Mouse (Mus musculus): Measurements from ENCODE around the gene Grin2b. TPM values are rescaled to one million over a fixed set of nuclear protein-coding genes. Genes with fewer than 3 reads are reported as not detected.

Grin2b gene
- total and polyA plus RNA-seq, 2 experiments from 2014 or later, result 0.11 TPM; not detected in 1

DNA sequence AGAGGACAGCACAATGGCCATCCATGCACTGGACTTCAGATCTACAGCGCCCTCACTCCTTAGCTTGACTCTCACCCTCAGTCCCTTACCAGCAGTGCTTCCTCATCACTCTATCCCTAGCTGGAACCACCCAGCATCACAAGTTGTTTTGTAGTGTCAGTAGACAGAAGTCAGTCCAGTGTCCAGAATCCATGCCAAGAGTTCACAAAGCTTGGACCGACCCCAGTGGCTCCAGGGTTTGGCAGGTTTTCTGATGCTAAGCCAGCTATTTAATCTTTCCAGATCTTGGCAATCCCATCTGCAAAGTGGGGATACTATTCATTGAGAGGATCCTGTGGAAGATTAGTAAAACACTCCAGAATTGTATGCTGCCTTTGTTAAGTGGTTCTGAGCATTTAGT, 355.9 kb downstream of the Grin2b start:
- TF ChIP-seq CTCF (IDR thresholded peaks at IDR 0.05; ENCODE audit: low read depth), result no peak
- TF ChIP-seq EP300 (IDR thresholded peaks at IDR 0.05; ENCODE audit: low read depth), result no peak

DNA sequence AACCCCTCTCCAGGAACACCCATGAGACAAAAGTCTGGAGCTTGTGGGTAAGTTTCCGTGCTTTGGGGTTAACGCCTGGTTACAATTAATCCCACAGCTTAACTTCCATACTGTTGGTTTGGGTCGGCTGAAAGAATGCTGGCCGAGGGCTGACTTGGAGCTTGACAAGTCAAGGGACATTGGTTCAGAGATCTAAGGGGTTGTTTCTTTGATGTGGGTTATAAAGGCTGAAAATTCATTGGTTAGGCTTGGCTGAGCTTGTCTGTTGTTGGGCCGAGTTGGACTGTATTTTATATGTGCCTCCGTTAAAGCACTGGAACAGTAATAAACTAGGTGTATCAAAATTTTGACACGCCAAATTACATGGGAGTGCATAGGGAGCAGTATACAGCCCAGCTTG, 359.6 kb downstream of the Grin2b start:
- H3K27me3 ChIP-seq (ENCODE audit: control insufficient read depth, insufficient read depth, low read length), result no peaks in the 10 kb centered on the region
- 84% methylated on average over 7 of the region's 7 CpGs for WGBS
- no peaks in the 10 kb centered on the region for H3K4me1 ChIP-seq (ENCODE audit: control insufficient read depth, insufficient read depth)

More for the DNA sequence above, 355.9 kb downstream of the Grin2b start:
- Histone ChIP-seq H3K4me2 (ENCODE audit: low read depth, low read length) (no peak overlapping the region), H3K27ac (ENCODE audit: low read depth) (no peak overlapping the region), H3K36me3 (replicated peaks; ENCODE audit: control insufficient read depth, insufficient read depth, low read length) (no peaks in the 10 kb centered on the region), H3K4me3 (ENCODE audit: low read depth, low read length) (no peak overlapping the region), H3K9me3 (replicated peaks; ENCODE audit: control insufficient read depth, low read length) (no peaks in the 10 kb centered on the region), H3K9ac (replicated peaks; ENCODE audit: low read depth, low read length) (no peak overlapping the region), H3K27me3 (ENCODE audit: control insufficient read depth, insufficient read depth, low read length) (no peaks in the 10 kb centered on the region), H3K4me1 (ENCODE audit: control insufficient read depth, insufficient read depth) (no peaks in the 10 kb centered on the region)
- DNase-seq (ENCODE audit: low spot score), result no peak
- 85% methylated on average over 2 of the region's 2 CpGs for WGBS
- no peak for ATAC-seq (ENCODE audit: insufficient read depth, low read depth)

DNA sequence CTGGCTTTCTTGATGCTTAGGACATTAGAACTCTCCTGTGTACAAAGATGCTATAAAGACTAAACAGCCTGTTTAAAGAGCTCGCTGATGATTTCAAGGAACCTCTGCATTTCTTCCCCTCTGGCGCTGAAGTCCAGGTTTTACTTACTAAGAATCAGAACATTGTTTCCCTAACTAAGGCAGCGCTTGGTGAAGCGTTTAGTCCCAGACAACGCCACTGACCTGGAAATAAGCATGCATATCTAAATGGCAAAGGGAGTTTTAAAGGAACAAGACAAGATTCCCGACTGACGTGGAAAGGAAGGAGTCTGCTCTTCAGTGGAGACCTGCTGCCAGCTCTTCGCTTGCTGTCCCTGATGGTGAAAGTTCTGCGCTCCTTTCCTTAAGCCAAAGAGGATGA, 367.9 kb downstream of the Grin2b start:
- Histone ChIP-seq H3K27ac (ENCODE audit: low read depth) (no peak overlapping the region), H3K4me3 (ENCODE audit: low read depth, low read length) (no peak overlapping the region), H3K27me3 (ENCODE audit: control insufficient read depth, insufficient read depth, low read length) (no peaks in the 10 kb centered on the region), H3K9ac (replicated peaks; ENCODE audit: low read depth, low read length) (no peak overlapping the region), H3K4me1 (ENCODE audit: control insufficient read depth, insufficient read depth) (no peaks in the 10 kb centered on the region), H3K36me3 (replicated peaks; ENCODE audit: control insufficient read depth, insufficient read depth, low read length) (no peaks in the 10 kb centered on the region), H3K4me2 (ENCODE audit: low read depth, low read length) (no peak overlapping the region), H3K9me3 (replicated peaks; ENCODE audit: control insufficient read depth, low read length) (no peaks in the 10 kb centered on the region)
- DNase-seq (ENCODE audit: low spot score) (no peak), ATAC-seq (ENCODE audit: insufficient read depth, low read depth) (no peak)
- 78% methylated on average over 9 of the region's 9 CpGs for WGBS
- no peak for TF ChIP-seq EP300 (IDR thresholded peaks at IDR 0.05; ENCODE audit: low read depth)
- TF ChIP-seq CTCF (IDR thresholded peaks at IDR 0.05; ENCODE audit: low read depth), result no peak

More for the DNA sequence above, 359.6 kb downstream of the Grin2b start:
- Histone ChIP-seq H3K27ac (ENCODE audit: low read depth) (no peak overlapping the region), H3K9me3 (replicated peaks; ENCODE audit: control insufficient read depth, low read length) (no peaks in the 10 kb centered on the region), H3K4me2 (ENCODE audit: low read depth, low read length) (no peak overlapping the region), H3K36me3 (replicated peaks; ENCODE audit: control insufficient read depth, insufficient read depth, low read length) (no peaks in the 10 kb centered on the region), H3K9ac (replicated peaks; ENCODE audit: low read depth, low read length) (no peak overlapping the region), H3K4me3 (ENCODE audit: low read depth, low read length) (no peak overlapping the region)
- no peak for TF ChIP-seq EP300 (IDR thresholded peaks at IDR 0.05; ENCODE audit: low read depth)
- no peak for TF ChIP-seq CTCF (IDR thresholded peaks at IDR 0.05; ENCODE audit: low read depth)
- DNase-seq (ENCODE audit: low spot score), result no peak
- no peak for ATAC-seq (ENCODE audit: insufficient read depth, low read depth)

DNA sequence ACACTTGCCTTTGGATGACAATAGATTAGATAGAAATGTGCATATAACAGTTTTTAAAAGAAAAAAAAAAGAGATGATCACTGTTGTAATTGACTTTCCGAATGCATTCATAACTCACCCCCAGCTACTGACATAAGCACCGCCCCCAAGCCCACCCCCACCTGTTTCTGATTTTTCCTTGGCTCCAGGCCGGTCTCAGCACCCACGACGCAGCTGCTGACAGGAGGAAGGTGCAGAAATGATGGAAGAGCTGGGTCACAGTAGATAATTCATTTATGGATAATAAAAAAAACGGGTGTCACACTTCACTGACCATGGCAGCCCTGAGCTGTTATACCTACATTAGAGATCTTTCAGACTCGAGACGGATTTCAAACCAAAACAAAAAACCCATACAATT, 373.4 kb downstream of the Grin2b start:
- DNase-seq (ENCODE audit: low spot score), result no peak
- Histone ChIP-seq H3K27ac (ENCODE audit: low read depth) (no peak overlapping the region), H3K27me3 (ENCODE audit: control insufficient read depth, insufficient read depth, low read length) (no peaks in the 10 kb centered on the region), H3K4me2 (ENCODE audit: low read depth, low read length) (no peak overlapping the region), H3K9ac (replicated peaks; ENCODE audit: low read depth, low read length) (no peak overlapping the region), H3K36me3 (replicated peaks; ENCODE audit: control insufficient read depth, insufficient read depth, low read length) (no peaks in the 10 kb centered on the region), H3K9me3 (replicated peaks; ENCODE audit: control insufficient read depth, low read length) (no peaks in the 10 kb centered on the region), H3K4me3 (ENCODE audit: low read depth, low read length) (no peak overlapping the region), H3K4me1 (ENCODE audit: control insufficient read depth, insufficient read depth) (peaks cover 3% of the 10 kb centered on the region; the same call in 1 of the 2 replicates)
- TF ChIP-seq EP300 (IDR thresholded peaks at IDR 0.05; ENCODE audit: low read depth) (no peak), CTCF (IDR thresholded peaks at IDR 0.05; ENCODE audit: low read depth) (no peak)
- 56% methylated on average over 8 of the region's 8 CpGs for WGBS
- ATAC-seq (ENCODE audit: insufficient read depth, low read depth), result no peak

DNA sequence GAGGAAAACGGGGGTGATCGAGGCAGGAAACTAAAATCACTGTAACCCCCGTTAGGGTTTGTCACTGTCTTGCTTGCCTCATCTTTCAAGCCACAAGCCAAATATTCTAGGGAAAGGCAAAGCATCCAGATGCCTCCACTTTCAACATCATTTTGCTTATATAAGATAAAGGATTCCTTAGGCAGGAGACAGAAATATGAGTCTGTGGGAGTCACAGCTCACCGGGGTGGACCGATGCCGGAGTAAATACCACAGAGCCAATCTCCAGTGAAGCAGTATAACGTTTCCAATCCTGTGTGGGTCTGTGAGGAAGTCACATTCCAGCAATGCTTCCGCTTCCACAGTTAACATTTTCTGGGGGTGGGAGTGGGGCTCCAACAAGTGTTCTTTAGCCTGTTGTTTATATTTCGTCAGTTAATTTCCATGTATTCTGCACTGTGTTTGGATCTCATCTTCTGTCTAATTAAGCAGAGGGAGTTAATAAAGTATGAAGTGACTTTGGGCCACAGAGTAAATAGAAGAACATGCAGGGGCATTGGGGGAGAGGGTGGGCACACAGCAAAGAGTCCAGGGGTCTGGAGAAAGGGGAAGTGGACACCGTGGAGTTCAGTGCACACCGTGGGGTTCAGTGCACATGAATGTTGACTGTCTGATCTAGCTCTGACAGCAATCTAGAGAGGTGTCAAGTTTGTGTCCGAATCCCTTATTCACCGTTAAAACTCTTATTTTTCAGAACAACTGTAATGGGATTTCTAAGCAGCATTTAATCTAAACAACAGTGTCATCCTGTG, 374.9 kb downstream of the Grin2b start:
- Histone ChIP-seq H3K4me3 (ENCODE audit: low read depth, low read length) (no peak overlapping the region), H3K36me3 (replicated peaks; ENCODE audit: control insufficient read depth, insufficient read depth, low read length) (no peaks in the 10 kb centered on the region), H3K9me3 (replicated peaks; ENCODE audit: control insufficient read depth, low read length) (no peaks in the 10 kb centered on the region), H3K27me3 (ENCODE audit: control insufficient read depth, insufficient read depth, low read length) (no peaks in the 10 kb centered on the region), H3K9ac (replicated peaks; ENCODE audit: low read depth, low read length) (no peak overlapping the region), H3K4me1 (ENCODE audit: control insufficient read depth, insufficient read depth) (peaks cover 3% of the 10 kb centered on the region; the same call in 1 of the 2 replicates), H3K27ac (ENCODE audit: low read depth) (no peak overlapping the region), H3K4me2 (ENCODE audit: low read depth, low read length) (no peak overlapping the region)
- TF ChIP-seq EP300 (IDR thresholded peaks at IDR 0.05; ENCODE audit: low read depth) (no peak), CTCF (IDR thresholded peaks at IDR 0.05; ENCODE audit: low read depth) (no peak)
- ATAC-seq (ENCODE audit: insufficient read depth, low read depth) (no peak), DNase-seq (ENCODE audit: low spot score) (no peak)
- WGBS, result 65% methylated on average over 13 of the region's 13 CpGs
